Mouse (Mus musculus) heart, postnatal 10 days (tissue): ENCODE data around the gene Znhit1. TPM values are rescaled to one million over a fixed set of nuclear protein-coding genes. Genes with fewer than 3 reads are reported as not detected.

Source experiments
- DNase-seq, 2 experiments: peaks; one replicate each; pipeline ENCODE4 v3.0.0; 2021
- intact Hi-C: fragments of 180-260 bp; cut with DNase I; formaldehyde crosslinking; loops from one replicate; pipeline ENCODE4 v1.15.1; 2025
- total RNA-seq, 2 experiments: library from RNA; stranded (reverse); gene quantifications; 2 replicates each; pipeline ENCODE4 v1.2.3; 2021

The Znhit1 gene
- 10 to 100 TPM; 51.6 to 53.4 TPM for total RNA-seq

GRCm38 (mm10) chr5:136987934-136988271, at the start of gene Znhit1:
TSS of gene Znhit1 (minus strand) at chr5:136988021.
- intact Hi-C loops, result no loop called here
- peak in 1 of 2 experiments; percentile 23 for DNase-seq

DNA sequence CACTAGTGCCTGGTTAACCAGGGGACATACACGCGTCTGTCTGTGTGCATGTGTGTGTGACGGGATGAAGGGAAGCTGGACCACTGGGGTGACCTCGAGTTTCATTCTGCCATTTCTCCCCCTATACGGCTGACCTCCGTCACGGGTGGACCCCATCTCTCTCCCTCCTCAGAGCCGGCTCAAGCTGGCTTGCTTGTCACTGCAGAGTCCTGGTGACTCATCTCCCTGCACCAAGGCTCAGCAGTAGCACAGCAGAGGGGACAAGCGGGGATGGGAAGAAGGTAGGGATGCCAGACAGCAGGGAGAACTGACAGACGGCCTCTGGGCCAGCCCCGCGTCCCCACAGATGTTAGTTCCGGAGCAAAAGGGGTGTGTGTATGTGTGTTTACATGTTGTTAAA, 48.4 kb upstream of the Znhit1 start:
- no peak for DNase-seq
- intact Hi-C loops, result no loop called here

DNA sequence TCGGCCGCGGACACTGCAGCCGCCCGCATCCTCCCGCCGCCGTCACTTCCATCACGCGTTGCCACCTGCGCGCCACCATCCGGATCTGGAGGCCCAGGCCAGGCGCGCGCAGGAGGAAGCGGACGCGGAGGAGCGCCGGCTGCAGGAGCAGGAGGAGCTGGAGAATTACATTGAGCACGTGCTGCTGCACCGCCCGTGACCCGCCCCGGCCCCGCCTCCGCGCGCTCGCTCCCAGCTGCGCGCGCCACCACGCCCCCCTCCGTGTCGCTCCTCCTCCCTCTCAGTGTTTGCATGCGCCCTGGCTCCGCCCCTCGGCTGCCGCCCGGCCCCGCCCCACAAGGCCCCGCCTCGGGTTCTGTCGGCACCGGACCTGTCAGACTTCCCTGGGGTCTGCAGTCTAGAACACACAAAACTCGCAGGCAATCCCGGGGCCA, 44.8 kb upstream of the Znhit1 start:
- peak; percentile 86 to 88 for DNase-seq
- intact Hi-C loops, result no loop called here

- intact Hi-C loops, result no loop called here
- DNase-seq, result peak; percentile 12
These were observed 44.2 kb upstream of the Znhit1 start for GRCm38 (mm10) chr5:137032033-137032421.

- intact Hi-C loops, result no loop called here
- peak; percentile 57 to 69 for DNase-seq
These were observed 43.5 kb upstream of the Znhit1 start for GRCm38 (mm10) chr5:137031076-137032032.

DNA sequence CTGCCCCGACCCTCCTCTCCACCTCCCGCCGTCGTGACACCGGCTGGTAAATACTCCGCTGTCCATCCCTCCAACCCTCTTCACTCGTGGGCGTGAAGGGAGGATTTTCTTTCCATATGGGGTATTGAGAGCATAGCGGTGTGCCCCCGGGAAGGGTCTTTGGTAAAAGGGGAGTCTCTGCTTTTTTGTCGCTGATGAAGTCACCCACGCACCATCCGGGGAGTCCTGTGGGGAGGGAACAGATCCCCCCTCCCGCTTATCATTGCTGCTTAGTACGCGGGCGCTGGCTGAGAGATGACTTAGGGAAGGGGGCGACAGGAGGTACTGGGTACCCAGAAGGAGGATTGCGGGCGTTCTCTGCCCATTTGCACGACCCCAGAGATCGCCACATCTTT, 42.6 kb upstream of the Znhit1 start:
- intact Hi-C loops, result no loop called here
- DNase-seq, result no peak

DNA sequence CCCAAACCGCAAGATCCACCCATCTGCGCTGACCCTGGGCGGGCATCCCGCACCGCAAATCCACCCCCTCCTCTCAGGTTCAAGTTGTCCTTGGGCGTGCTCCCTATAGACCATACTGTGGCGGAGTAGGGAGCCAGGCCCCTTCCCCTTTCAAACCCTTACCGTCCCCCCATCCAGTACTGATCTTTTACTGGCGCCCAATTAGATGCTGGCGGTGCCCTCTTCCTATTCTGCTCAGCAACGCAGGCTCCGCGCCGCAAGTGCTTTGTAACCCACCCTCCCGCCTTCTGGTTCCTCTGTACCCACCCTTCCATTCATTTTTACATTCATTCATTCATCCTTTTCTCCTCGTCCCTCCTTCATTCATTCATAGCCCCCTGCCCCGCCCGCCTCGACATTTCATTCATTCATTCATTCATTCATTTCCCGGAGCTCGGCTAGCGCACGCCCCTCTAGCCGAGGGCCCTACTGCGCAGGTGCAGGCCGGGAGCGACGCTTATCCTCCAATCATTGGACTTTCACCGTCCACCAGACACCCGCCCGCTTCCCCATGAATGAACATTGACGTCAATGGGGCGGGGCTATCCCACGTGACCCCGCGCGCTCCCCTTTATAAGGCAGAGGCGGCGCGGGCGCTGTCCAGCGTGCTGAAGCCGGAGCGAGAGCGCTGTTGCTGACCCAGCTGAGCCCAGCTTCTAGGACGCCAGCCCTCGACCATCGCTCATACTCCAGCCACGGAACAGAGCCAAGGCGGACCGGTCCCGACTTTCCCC, 42.0 kb upstream of the Znhit1 start:
- DNase-seq, result peak; percentile 96 to 98
- intact Hi-C loops, result no loop called here

- intact Hi-C loops, result no loop called here
These were observed 41.4 kb upstream of the Znhit1 start for GRCm38 (mm10) chr5:137029273-137029585.

GRCm38 (mm10) chr5:137028561-137029272, 40.9 kb upstream of the Znhit1 start:
- DNase-seq, result no peak
- intact Hi-C loops, result no loop called here

More at GRCm38 (mm10) chr5:137029273-137029585, 41.4 kb upstream of the Znhit1 start:
- DNase-seq, result no peak

DNA sequence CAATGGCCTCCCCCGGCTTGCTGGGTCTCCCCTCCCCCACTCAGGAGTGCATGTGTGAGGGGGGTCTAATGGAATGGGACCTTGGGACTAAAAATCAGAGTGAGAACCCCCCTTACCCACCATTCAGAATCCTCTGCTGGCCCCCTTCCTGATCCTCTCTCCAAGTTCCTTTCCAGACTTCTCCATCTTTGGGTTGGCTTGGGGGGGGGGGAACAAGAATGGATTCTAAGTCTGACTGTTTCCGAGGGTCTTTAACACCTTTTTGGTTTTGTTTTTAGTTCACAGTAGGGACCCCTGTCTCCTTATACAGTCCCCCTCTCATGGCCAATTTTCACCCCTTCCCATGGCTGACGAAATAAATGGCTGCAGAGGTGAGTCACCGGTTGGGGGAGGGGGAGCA, 38.3 kb upstream of the Znhit1 start, which contains the start of gene Vgf:
Gene Vgf, plus strand, starts transcription at position 301 of the 400 bp plus-strand sequence.
- intact Hi-C loops, result no loop called here
- no peak for DNase-seq

DNA sequence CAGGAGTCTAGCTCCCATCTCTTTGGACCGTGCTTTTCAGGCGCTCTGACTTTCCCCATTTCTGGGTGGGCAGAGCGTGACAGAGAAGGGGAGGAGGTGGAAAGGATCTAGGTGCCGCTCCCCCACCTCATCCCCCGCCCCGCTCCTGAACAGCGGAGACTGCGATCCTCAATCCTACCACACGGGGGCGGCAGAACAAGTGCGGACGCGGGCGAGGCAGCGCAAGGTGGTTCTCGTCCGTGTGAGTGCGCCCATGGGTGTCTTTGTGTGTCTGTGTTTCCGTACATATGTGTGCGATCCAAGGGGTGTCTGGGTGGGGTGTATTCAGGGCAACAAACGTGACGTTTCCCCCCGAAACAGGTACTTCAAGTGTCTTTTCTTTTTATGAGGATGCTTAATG, 37.3 kb upstream of the Znhit1 start:
- intact Hi-C loops, result loop anchor here (1.0 to 2.0 kb wide), 2 partner anchors 38 to 82 kb away; no protein-coding TSS in a partner anchor
- peak; percentile 77 to 89 for DNase-seq

DNA sequence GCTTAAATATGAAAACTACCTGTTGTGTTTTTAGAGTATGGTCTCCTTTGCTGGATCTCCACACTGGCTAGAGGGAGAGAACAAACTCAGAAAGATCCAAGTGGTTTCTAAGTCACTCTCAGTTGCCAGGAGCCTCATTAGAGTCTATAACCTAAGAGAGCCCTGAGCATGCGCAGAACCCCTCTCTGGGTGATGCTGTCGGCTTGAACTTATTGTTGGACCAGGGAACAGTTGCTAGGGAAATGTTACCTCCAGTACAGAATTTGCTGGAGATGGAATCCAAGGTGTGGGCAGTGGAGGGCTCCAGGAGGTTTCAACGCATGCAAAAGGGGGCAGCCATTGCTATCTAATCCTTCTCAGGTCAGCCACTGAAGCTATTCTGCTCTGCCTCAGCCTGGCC, 36.5 kb upstream of the Znhit1 start:
- intact Hi-C loops, result loop anchor here (2.0 kb wide), 1 partner anchor 38 kb away; no protein-coding TSS in a partner anchor
- no peak for DNase-seq

DNA sequence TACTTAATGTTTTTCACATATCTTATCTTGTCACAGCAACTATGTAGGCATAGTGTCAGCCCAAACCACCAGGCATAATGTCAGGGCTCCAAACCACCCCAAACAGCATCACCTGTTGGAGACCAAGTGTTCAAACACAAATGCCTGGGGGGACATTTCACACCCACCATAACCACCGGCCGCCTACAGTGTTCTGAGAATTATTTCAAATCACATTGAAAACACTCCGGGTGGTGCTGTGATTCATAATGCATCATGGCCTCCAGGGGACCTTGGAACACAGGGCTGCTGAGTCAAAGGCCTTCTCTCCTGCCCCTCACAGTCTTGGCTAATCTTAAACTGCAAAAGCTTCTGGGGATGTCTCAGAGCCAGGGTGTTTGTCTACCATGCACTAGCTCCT, 28.1 kb upstream of the Znhit1 start:
- intact Hi-C loops, result no loop called here
- no peak for DNase-seq

DNA sequence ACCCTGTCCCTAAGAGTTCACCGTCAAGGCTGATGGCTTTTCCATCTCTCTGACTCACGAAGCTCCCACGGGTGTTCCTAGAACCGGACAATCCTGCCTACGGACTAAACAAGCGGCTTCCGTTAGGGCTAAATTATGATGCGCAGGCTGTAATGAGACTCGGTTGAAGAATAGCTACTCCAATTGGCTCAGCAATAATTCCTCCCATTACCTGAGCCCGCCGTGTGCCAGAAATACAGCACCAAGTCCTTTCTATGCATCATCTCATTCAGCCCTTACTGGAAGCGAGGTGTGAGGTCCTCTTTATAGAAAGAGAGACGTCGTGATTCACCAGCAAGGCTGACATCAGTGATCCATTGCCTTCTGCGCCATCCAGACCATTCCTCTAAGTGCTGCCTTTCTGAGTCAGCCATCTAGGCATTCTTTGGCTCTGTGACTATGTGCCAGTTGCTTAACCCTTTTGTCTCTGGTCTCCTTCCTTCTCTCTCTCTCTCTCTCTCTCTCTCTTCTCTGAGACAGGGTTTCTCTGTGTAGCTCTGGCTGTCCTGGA, 24.7 kb upstream of the Znhit1 start:
- DNase-seq, result no peak
- intact Hi-C loops, result no loop called here

- DNase-seq, result peak; percentile 56 to 72
- intact Hi-C loops, result no loop called here
These were observed 22.2 kb upstream of the Znhit1 start for GRCm38 (mm10) chr5:137009988-137010387.

GRCm38 (mm10) chr5:137007276-137007675, 19.5 kb upstream of the Znhit1 start:
- no peak for DNase-seq
- intact Hi-C loops, result no loop called here

DNA sequence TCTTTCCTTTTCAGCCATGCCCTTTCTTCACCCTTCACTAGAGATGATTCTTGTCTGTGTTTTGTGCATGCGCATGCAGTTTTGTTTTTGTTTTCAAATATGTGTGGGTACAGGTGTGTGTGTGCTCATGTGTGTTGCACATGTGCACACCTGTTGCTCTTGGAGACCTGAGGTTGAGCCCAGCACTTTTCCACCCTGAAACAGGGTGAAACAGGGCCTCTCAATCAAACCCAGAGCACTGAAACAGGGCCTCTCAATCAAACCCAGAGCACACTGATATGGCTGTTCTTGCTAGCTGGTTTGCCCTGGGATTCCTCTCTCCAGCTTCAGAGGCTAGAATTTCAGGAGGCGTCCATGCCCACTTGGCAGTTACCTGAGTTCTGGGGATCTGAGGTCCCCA, 12.8 kb upstream of the Znhit1 start:
- no peak for DNase-seq
- intact Hi-C loops, result no loop called here

GRCm38 (mm10) chr5:136999449-136999848, 11.6 kb upstream of the Znhit1 start:
- no peak for DNase-seq
- intact Hi-C loops, result no loop called here

- DNase-seq, result no peak
- intact Hi-C loops, result no loop called here
These were observed 2.0 kb upstream of the Znhit1 start for GRCm38 (mm10) chr5:136989801-136990200.

- intact Hi-C loops, result no loop called here
- peak in 1 of 2 experiments; percentile 44 for DNase-seq
These were observed 599 bp upstream of the Znhit1 start for GRCm38 (mm10) chr5:136988420-136988819.
